Mouse (Mus musculus) thymus, adult 2 months (tissue): ENCODE data around the gene Csf1.

Source experiments
- CTCF ChIP-seq: fragments of 200-500 bp; IDR thresholded peaks from 2 replicates; pipeline ENCODE4 v1.5.1; 2012; ENCODE audit warnings: mild to moderate bottlenecking, control low read depth, low read length, moderate library complexity, borderline replicate concordance; ENCODE audit not compliant: control insufficient read depth, poor library complexity, insufficient read depth; ENCODE audit errors: extremely low read depth
- POLR2A ChIP-seq: fragments of 200-500 bp; IDR thresholded peaks from 2 replicates; pipeline ENCODE4 v1.6.1; 2012; ENCODE audit warnings: mild to moderate bottlenecking, low read length, control low read depth, moderate library complexity; ENCODE audit not compliant: control insufficient read depth, poor library complexity, insufficient read depth; ENCODE audit errors: extremely low read depth

DNA sequence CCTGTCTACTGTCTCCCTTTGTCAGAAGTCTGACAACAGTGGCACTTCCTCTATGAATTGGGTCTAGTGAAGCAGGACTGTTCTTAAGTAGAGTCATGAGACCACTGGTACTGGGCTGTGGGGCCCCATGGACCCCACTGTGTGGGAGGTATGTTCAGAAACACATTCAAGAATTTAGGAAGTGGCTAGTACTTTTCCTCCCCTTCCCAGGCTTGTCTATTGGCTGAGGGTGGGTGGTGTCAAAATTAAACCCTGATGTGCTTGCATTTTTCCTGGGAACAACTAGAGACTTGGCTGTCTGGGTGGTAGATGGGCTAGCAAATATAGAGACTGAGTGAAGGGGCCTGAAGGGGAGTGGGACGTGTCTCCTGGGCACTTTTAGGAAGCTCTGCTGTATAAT lies 31.8 kb downstream of the Csf1 start:
- TF ChIP-seq CTCF: no peak
- no peak for TF ChIP-seq POLR2A
